Comparison of ENCODE assay signal across 8 mouse cellular contexts in the genomic region with DNA sequence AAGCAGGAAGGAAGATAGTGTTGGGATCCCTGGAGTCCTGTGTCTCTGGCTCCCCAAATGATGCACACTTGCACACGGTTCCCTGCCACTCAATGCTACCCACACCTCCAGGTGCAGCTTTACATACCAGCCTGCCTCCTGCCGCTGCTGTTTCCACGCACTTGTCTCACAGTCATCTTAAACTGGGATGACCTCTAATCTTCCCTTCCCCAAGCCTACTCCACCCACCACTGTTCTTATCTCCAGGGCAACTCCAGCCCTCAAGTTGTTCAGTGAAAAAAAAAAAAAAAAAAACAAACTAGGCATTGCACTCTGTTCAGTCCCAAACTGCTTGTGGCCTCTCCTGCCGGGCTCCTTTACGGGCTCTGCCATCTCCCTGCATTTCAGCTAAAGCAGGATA. TPM values are rescaled to one million over a fixed set of nuclear protein-coding genes. Genes with fewer than 3 reads are reported as not detected.
DNase-seq lines count a peak whose midpoint lies in the region; ATAC-seq and TF ChIP-seq lines count a peak whose summit lies in the region.

Tmem131 (minus strand) TSS at position 14 of the 400 bp plus-strand sequence.

- no peak for ATAC-seq in midbrain, postnatal 0 days (ENCODE audit: low FRiP score)

- no peak for TF ChIP-seq CTCF in midbrain, postnatal 0 days (IDR thresholded peaks at IDR 0.05)

- DNase-seq in layer of hippocampus, adult 18-20 months (ENCODE audit: low spot score in 2 of 2): no peak
- DNase-seq in layer of hippocampus, adult 11-12 months (ENCODE audit: low spot score): no peak
- DNase-seq in adrenal gland, postnatal 14 days: no peak
- no peak for DNase-seq in gastrocnemius, postnatal 10 days
- DNase-seq in left cerebral cortex, postnatal 10 days (ENCODE audit: extremely low spot score in 1 of 2, low spot score in 2 of 2): no peak
- no peak for DNase-seq in midbrain, postnatal 0 days (ENCODE audit: low spot score)
- DNase-seq in B cell, adult 2 months: no peak
- no peak for DNase-seq in embryo, embryonic 10.5 days (ENCODE audit: low spot score)

- no peaks in the 10 kb centered on the region for H3K36me3 ChIP-seq in midbrain, postnatal 0 days (ENCODE audit: insufficient read depth, low read length)

- H3K4me1 ChIP-seq in midbrain, postnatal 0 days (ENCODE audit: insufficient read depth, low read length): peaks cover 7% of the 10 kb centered on the region; the same call in 1 of the 2 replicates

- WGBS in midbrain, postnatal 0 days: 50% methylated on average over 5 of the region's 5 CpGs

- no peak within 1 kb of the TSS for H3K9ac ChIP-seq in midbrain, postnatal 0 days (replicated peaks; ENCODE audit: low read length, poor library complexity, severe bottlenecking)

- no peak within 1 kb of the TSS for H3K27ac ChIP-seq in midbrain, postnatal 0 days (ENCODE audit: low read depth, low read length)

- no peak within 1 kb of the TSS for H3K4me2 ChIP-seq in midbrain, postnatal 0 days (ENCODE audit: low read depth, low read length, poor library complexity, severe bottlenecking)

- intact Hi-C loops in left cerebral cortex, postnatal 10 days (cut with DNase I): no loop called here

- H3K27me3 ChIP-seq in midbrain, postnatal 0 days (ENCODE audit: insufficient read depth, low read length): no peaks in the 10 kb centered on the region

- H3K9me3 ChIP-seq in midbrain, postnatal 0 days (ENCODE audit: low read length): no peaks in the 10 kb centered on the region

- H3K4me3 ChIP-seq in midbrain, postnatal 0 days (ENCODE audit: low read depth, low read length): no peak within 1 kb of the TSS

RNA-seq across cellular contexts. Expression of gene Tmem131, which starts in this region (rescaled TPM):
- 10 to 100 TPM; 51.2 to 55.0 TPM for total RNA-seq in layer of hippocampus, adult 18-20 months (2021)
- 45.7 and 48.2 TPM in 2 replicates for total RNA-seq in adrenal gland, postnatal 14 days (2021)
- total RNA-seq in gastrocnemius, postnatal 10 days (2021): 10 to 100 TPM; 44.4 to 58.3 TPM
- 10 to 100 TPM; 61.2 to 63.6 TPM for total RNA-seq in left cerebral cortex, postnatal 10 days (2021)
- total RNA-seq in midbrain, postnatal 0 days (2014; rRNA removed): 25.8 and 36.8 TPM in 2 replicates
- polyA plus RNA-seq in midbrain, postnatal 0 days (2015; fragmentation: Nextera tagmentation; extraction: Ambion mirVana): 8.6 and 11.1 TPM in 2 replicates
